Mouse (Mus musculus): ENCODE results near the gene Ifit2.
A peak's percentile ranks its signal among the peaks of the same experiment; 100 is the strongest.
"Not testable (repeated sequence)": the region's sequence is repeated elsewhere in the genome, so short reads cannot be mapped to it uniquely, and the experiment has no call there.

Gene Ifit2

GRCm38 (mm10) chr19:34596811-34597210 lies 46.3 kb downstream of the Ifit2 start:
- no peak for DNase-seq (ENCODE audit: low read depth, low spot score)

- peak; percentile 56 for DNase-seq (ENCODE audit: low read depth, low spot score)
Observed at GRCm38 (mm10) chr19:34598341-34598740, 47.8 kb downstream of the Ifit2 start.

- DNase-seq (ENCODE audit: low read depth, low spot score), result peak; percentile 36
Observed at GRCm38 (mm10) chr19:34599250-34599649, 48.8 kb downstream of the Ifit2 start.

GRCm38 (mm10) chr19:34601888-34602287 lies 51.4 kb downstream of the Ifit2 start, which contains the start of gene Ifit1bl1:
Gene Ifit1bl1 (minus strand): TSS chr19:34601956.
- DNase-seq (ENCODE audit: low read depth, low spot score), result not testable (repeated sequence)

- no peak for DNase-seq (ENCODE audit: low read depth, low spot score)
Observed at GRCm38 (mm10) chr19:34605472-34605871, 55.0 kb downstream of the Ifit2 start.

- DNase-seq (ENCODE audit: low read depth, low spot score), result peak; percentile 81
Observed at GRCm38 (mm10) chr19:34607237-34608051, 57.0 kb downstream of the Ifit2 start, which contains the start of gene Ifit3b. Gene Ifit3b (plus strand): TSS chr19:34607970.

GRCm38 (mm10) chr19:34610118-34610517 lies 59.6 kb downstream of the Ifit2 start:
- DNase-seq (ENCODE audit: low read depth, low spot score), result not testable (repeated sequence)

GRCm38 (mm10) chr19:34612243-34613001 lies 61.9 kb downstream of the Ifit2 start:
- not testable (repeated sequence) for DNase-seq (ENCODE audit: low read depth, low spot score)

- no peak for DNase-seq (ENCODE audit: low read depth, low spot score)
Observed at GRCm38 (mm10) chr19:34620871-34621270, 70.4 kb downstream of the Ifit2 start.

- no peak for DNase-seq (ENCODE audit: low read depth, low spot score)
Observed at GRCm38 (mm10) chr19:34623781-34624180, 73.3 kb downstream of the Ifit2 start.

- no peak for DNase-seq (ENCODE audit: low read depth, low spot score)
Observed at GRCm38 (mm10) chr19:34624663-34625062, 74.2 kb downstream of the Ifit2 start.

Measured in skeletal muscle tissue, adult 2 months (tissue).